Mouse (Mus musculus): ENCODE measurements around the gene Chit1. TPM values are rescaled to one million over a fixed set of nuclear protein-coding genes. Genes with fewer than 3 reads are reported as not detected.

Gene Chit1
- polyA plus RNA-seq, 1 experiment = not detected

DNA sequence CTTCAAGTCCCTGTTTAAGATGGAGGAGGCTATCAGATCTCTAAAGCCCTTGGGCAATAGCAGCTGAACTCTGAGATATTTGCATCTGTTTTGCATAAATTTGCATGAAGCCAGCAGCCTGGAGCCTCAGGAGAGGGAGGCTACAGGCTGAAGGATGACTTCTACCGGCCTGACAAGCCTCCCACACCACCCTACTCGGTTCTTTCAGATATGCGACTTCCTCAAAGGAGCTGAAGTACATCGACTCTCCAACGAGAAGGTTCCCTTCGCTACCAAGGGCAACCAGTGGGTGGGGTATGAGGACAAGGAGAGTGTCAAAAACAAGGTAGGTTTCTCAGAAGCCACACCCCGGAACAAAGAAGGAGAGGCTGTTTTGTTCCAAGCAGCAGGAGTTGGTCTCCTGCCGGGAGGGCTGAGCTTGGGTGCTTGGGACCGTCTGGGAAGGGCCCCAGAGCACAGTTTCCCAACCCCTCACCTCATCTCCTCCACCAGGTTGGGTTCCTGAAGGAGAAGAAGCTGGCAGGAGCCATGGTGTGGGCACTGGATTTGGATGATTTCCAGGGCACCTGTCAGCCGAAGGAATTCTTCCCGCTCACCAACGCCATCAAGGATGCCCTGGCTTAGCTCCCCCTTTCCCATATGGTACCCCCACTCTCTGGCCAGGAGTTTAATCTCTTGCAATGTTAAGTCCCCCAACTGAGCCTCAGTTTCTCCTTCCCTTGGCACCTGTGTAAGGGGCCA, 78.1 kb downstream of the Chit1 start:
- H3K9me3 ChIP-seq = no peaks in the 10 kb centered on the region
- no peak overlapping the region for H3K4me3 ChIP-seq (replicated peaks)
- no peak for TF ChIP-seq FLI1 (IDR thresholded peaks at IDR 0.05; ENCODE audit: low read length)
- no peak for TF ChIP-seq GATA1 (IDR thresholded peaks at IDR 0.05; ENCODE audit: borderline replicate concordance, low read length)
- peaks cover 29% of the 10 kb centered on the region for H3K4me1 ChIP-seq
- no peaks in the 10 kb centered on the region for H3K36me3 ChIP-seq (replicated peaks; ENCODE audit: low read length)
- peaks cover 87% of the 10 kb centered on the region for H3K27me3 ChIP-seq (replicated peaks)

DNA sequence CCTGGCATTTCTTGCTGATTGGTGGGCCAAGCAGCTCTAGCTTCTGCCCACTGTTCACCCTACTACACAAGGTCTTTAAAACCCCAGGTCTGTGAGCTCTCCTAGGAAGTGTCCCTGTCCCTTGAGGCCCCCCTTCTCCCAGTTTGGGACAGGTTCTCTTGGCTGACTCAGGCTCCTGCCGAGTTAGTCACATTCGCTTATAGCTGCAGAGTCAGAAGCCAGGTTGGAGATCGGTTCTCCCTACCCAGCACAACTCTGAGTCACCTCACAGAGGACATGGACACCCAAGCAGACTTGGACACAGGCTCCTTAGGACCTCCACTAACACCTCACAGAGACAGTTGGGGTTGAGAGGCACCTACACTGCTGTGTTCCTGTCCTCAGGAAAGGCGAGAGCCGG, 80.2 kb downstream of the Chit1 start:
- H3K27me3 ChIP-seq (replicated peaks) = peaks cover 79% of the 10 kb centered on the region
- no peaks in the 10 kb centered on the region for H3K9me3 ChIP-seq
- peaks cover 50% of the 10 kb centered on the region for H3K4me1 ChIP-seq
- TF ChIP-seq FLI1 (IDR thresholded peaks at IDR 0.05; ENCODE audit: low read length) (no peak), GATA1 (IDR thresholded peaks at IDR 0.05; ENCODE audit: borderline replicate concordance, low read length) (no peak)
- H3K36me3 ChIP-seq (replicated peaks; ENCODE audit: low read length) = no peaks in the 10 kb centered on the region
- no peak overlapping the region for H3K4me3 ChIP-seq (replicated peaks)

DNA sequence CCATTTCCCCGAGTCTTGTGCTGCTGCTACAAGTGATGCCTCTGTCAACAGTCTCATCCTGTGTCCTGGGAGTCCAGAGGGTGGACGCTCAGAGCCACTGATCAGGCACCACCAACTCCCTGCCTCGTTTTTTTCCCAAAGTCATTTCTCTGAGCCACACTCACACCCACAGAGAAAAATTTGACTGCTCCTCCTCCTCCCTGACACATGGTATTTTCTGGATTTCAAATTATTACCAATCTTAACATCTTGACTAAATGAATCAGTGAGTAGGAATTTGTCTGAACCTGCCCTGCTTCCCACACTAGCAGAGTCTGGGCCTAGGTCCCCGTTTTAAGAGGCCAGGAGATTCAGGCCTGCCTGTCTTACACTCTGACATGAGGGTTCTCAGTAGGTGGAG, 81.0 kb downstream of the Chit1 start:
- peaks cover 55% of the 10 kb centered on the region for H3K4me1 ChIP-seq
- no peaks in the 10 kb centered on the region for H3K9me3 ChIP-seq
- no peak for TF ChIP-seq GATA1 (IDR thresholded peaks at IDR 0.05; ENCODE audit: borderline replicate concordance, low read length)
- no peak for TF ChIP-seq FLI1 (IDR thresholded peaks at IDR 0.05; ENCODE audit: low read length)
- H3K4me3 ChIP-seq (replicated peaks) = no peak overlapping the region
- H3K36me3 ChIP-seq (replicated peaks; ENCODE audit: low read length) = no peaks in the 10 kb centered on the region
- peaks cover 73% of the 10 kb centered on the region for H3K27me3 ChIP-seq (replicated peaks)

DNA sequence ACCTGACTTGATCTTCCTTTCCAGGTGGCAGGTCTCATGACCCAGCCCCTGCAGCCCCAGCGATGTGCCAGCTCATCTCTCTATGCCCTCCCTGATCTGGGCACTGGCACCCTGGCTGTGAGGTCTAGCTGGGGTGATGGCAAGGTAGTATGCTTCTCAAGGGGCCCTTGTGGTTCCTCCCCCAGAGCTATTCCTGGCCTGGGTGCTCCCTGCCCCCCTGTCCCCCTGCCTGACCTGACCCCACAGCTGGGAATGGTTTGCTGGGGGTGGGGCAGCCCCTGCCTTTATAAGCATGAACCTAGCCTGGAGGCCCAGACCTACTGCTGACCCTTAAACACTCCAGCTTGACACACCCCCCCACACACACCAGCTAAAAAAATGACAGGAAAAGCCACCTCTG, 82.1 kb downstream of the Chit1 start, which contains the start of gene Mybph:
Gene Mybph, plus strand, starts transcription at position 323 of the 400 bp plus-strand sequence.
- TF ChIP-seq GATA1 (IDR thresholded peaks at IDR 0.05; ENCODE audit: borderline replicate concordance, low read length) (no peak), FLI1 (IDR thresholded peaks at IDR 0.05; ENCODE audit: low read length) (no peak)
- Histone ChIP-seq H3K9me3 (no peaks in the 10 kb centered on the region), H3K36me3 (replicated peaks; ENCODE audit: low read length) (no peaks in the 10 kb centered on the region), H3K4me3 (replicated peaks) (peak within 1 kb of the TSS; percentile 50), H3K4me1 (peaks cover 55% of the 10 kb centered on the region), H3K27me3 (replicated peaks) (peaks cover 73% of the 10 kb centered on the region)

DNA sequence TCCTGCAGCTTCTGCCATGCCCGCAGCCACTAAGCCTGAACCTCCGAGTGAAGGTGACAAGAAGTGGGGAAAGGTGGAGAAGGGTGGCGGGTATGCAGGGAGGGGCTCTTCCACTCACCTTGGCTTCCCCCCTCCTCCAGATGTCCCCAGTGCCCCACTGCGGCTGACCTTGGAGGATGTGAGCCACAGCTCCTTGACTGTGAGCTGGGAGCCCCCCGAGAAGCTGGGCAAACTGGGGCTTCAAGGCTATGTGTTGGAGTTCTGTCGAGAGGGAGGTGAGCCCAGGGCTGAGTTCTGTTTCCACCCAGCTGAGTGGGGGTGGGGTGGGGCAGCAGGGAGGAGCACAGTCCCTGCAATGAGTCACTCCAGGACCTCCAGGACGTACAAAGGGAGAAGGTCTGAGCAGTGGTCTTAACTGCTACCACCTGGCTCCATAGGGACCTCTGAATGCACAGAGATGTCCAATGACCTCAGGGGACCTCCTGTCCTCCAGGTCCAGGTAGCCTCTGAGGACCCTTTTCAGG, 82.7 kb downstream of the Chit1 start:
- Histone ChIP-seq H3K9me3 (no peaks in the 10 kb centered on the region), H3K27me3 (replicated peaks) (peaks cover 73% of the 10 kb centered on the region), H3K4me1 (peaks cover 52% of the 10 kb centered on the region), H3K4me3 (replicated peaks) (no peak overlapping the region), H3K36me3 (replicated peaks; ENCODE audit: low read length) (no peaks in the 10 kb centered on the region)
- TF ChIP-seq GATA1 (IDR thresholded peaks at IDR 0.05; ENCODE audit: borderline replicate concordance, low read length) (no peak), FLI1 (IDR thresholded peaks at IDR 0.05; ENCODE audit: low read length) (no peak)

DNA sequence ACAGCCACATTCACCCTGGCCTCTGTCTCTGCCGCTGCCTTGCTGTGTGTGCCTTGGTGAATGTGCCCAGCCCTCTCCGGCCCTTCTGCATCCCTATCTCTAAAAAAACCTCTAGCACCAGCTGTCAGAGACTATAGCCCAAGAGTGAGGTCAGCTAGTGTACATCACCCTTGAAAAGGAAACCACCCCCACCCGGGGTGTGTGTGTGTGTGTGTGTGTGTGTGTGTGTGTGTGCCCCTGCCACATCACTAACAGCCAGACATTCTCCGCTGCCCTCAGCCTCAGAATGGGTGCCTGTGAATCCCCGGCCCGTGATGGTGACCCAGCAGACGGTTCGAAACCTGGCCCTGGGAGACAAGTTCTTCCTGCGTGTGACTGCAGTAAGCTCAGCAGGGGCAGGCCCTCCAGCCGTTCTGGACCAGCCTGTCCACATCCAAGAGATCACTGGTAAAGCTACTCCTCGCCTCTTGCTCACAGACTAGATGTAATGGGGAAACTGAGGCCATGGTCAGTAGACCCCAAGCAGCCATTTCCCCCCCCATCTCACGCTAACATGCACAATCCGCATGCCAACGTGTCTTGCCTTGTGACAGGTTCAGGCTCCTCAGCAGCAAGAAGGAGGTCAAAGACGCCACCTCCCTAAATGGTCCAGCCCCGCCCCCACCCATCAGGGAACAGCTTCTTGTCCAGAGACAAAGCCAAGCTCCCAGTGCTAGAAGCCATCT, 83.4 kb downstream of the Chit1 start:
- peak overlapping the region; percentile 50 for H3K4me3 ChIP-seq (replicated peaks)
- H3K27me3 ChIP-seq (replicated peaks) = peaks cover 70% of the 10 kb centered on the region
- TF ChIP-seq GATA1 (IDR thresholded peaks at IDR 0.05; ENCODE audit: borderline replicate concordance, low read length) = no peak
- TF ChIP-seq FLI1 (IDR thresholded peaks at IDR 0.05; ENCODE audit: low read length) = no peak
- H3K9me3 ChIP-seq = no peaks in the 10 kb centered on the region
- H3K4me1 ChIP-seq = peaks cover 46% of the 10 kb centered on the region
- H3K36me3 ChIP-seq (replicated peaks; ENCODE audit: low read length) = no peaks in the 10 kb centered on the region

DNA sequence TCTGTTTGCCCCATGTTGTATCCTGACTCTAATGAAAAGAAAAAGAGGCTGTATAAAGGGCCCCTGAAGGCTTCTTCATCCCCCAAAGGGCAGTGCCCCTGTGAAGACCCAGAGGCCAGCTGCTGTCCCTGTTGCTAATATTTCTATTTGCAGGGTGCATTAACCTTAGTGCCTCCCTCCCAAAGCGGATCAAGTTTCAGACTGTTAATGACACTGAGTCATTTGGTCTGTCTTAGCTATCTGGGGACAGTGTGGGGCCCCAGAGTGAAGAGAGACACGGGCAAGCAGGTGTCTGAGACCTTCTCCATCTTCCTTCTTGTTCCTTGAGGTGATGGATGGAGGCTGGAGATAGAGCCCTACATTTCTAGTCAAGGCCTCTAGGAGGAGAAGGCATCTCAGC, 84.1 kb downstream of the Chit1 start:
- no peak for TF ChIP-seq GATA1 (IDR thresholded peaks at IDR 0.05; ENCODE audit: borderline replicate concordance, low read length)
- no peak for TF ChIP-seq FLI1 (IDR thresholded peaks at IDR 0.05; ENCODE audit: low read length)
- no peak overlapping the region for H3K4me3 ChIP-seq (replicated peaks)
- H3K27me3 ChIP-seq (replicated peaks) = peaks cover 70% of the 10 kb centered on the region

DNA sequence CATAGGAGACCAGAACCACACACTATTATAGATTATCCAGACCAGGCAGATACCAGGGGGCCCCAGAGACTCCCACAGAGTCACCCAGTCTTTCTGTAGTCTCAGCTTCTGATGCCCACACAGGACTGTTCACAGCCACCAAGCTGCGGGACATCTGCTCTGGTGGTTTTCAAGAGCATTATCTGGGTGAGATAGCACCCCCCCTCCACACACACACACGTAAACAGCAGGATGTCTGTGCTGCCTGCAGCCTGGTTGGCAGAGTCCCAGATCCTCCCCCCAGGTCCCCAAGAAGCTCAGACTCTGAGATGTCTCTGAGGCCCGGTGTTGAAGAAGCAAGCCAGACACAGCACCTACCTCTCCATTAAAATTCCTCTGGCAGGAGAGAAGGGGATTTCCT, 84.5 kb downstream of the Chit1 start:
- H3K4me3 ChIP-seq (replicated peaks) = peak overlapping the region; percentile 83
- peaks cover 44% of the 10 kb centered on the region for H3K4me1 ChIP-seq
- H3K36me3 ChIP-seq (replicated peaks; ENCODE audit: low read length) = no peaks in the 10 kb centered on the region
- peaks cover 71% of the 10 kb centered on the region for H3K27me3 ChIP-seq (replicated peaks)
- no peak for TF ChIP-seq FLI1 (IDR thresholded peaks at IDR 0.05; ENCODE audit: low read length)
- TF ChIP-seq GATA1 (IDR thresholded peaks at IDR 0.05; ENCODE audit: borderline replicate concordance, low read length) = no peak
- H3K9me3 ChIP-seq = no peaks in the 10 kb centered on the region

More for the DNA sequence above, 84.1 kb downstream of the Chit1 start:
- H3K9me3 ChIP-seq = no peaks in the 10 kb centered on the region
- peaks cover 44% of the 10 kb centered on the region for H3K4me1 ChIP-seq
- no peaks in the 10 kb centered on the region for H3K36me3 ChIP-seq (replicated peaks; ENCODE audit: low read length)

DNA sequence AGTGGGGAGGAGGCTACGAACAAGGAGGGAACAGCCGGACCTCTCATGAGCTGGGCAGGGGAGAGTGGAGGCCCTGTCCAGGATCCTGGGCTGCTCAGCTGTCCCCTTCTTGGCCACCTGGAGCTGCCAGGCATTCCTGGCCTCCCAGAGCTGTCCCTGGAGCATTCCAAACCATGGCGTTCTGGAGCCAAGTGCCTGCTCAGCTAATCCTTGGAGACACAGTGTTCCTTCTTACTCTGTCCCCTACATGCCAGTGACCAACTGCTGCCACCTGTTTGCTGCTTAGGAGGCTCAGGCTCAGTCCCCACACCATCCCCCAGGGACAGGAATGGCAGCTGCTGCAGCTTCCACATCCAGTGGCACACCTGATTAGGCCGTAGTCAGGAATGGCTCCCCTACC, 84.9 kb downstream of the Chit1 start:
- H3K4me3 ChIP-seq (replicated peaks) = peak overlapping the region; percentile 83
- no peaks in the 10 kb centered on the region for H3K36me3 ChIP-seq (replicated peaks; ENCODE audit: low read length)
- H3K27me3 ChIP-seq (replicated peaks) = peaks cover 72% of the 10 kb centered on the region
- peaks cover 44% of the 10 kb centered on the region for H3K4me1 ChIP-seq
- TF ChIP-seq FLI1 (IDR thresholded peaks at IDR 0.05; ENCODE audit: low read length) (no peak), GATA1 (IDR thresholded peaks at IDR 0.05; ENCODE audit: borderline replicate concordance, low read length) (no peak)
- no peaks in the 10 kb centered on the region for H3K9me3 ChIP-seq

DNA sequence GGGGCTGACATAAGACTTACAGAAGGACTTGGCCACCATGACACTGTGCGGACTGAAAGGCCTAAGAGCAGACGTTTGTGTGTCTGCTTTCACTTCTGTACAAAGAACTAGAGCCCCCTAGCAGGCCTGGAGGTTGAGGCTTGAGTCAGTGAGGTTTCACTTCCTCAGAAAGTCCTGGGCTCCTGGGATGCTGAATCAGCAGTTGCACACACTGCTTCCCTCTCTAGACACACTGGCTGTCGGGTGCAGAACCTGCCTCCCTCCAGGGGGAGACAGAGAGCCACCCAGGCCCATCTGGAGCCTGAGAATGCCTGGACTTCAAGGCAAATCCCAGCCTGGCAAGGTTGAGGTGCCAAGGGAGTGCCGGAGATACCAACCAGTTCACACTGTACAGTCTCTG, 85.3 kb downstream of the Chit1 start:
- Histone ChIP-seq H3K4me1 (peaks cover 44% of the 10 kb centered on the region), H3K9me3 (no peaks in the 10 kb centered on the region), H3K27me3 (replicated peaks) (peaks cover 68% of the 10 kb centered on the region), H3K4me3 (replicated peaks) (peak overlapping the region; percentile 83), H3K36me3 (replicated peaks; ENCODE audit: low read length) (no peaks in the 10 kb centered on the region)
- TF ChIP-seq GATA1 (IDR thresholded peaks at IDR 0.05; ENCODE audit: borderline replicate concordance, low read length) (no peak), FLI1 (IDR thresholded peaks at IDR 0.05; ENCODE audit: low read length) (no peak)
